Mouse (Mus musculus) cerebellum, adult 18-20 months (tissue): ENCODE data around the gene Tspan32.

Experiments
- DNase-seq, 2 experiments: peaks; one replicate each; pipeline ENCODE4 v3.0.0; 2021

Gene Tspan32

GRCm38 (mm10) chr7:143034519-143035450 is 29.9 kb downstream of the Tspan32 start:
- DNase-seq: no peak

GRCm38 (mm10) chr7:143036787-143037186 is 31.9 kb downstream of the Tspan32 start:
- DNase-seq: no peak

- no peak for DNase-seq
Observed at GRCm38 (mm10) chr7:143037306-143037705, 32.5 kb downstream of the Tspan32 start.

DNA sequence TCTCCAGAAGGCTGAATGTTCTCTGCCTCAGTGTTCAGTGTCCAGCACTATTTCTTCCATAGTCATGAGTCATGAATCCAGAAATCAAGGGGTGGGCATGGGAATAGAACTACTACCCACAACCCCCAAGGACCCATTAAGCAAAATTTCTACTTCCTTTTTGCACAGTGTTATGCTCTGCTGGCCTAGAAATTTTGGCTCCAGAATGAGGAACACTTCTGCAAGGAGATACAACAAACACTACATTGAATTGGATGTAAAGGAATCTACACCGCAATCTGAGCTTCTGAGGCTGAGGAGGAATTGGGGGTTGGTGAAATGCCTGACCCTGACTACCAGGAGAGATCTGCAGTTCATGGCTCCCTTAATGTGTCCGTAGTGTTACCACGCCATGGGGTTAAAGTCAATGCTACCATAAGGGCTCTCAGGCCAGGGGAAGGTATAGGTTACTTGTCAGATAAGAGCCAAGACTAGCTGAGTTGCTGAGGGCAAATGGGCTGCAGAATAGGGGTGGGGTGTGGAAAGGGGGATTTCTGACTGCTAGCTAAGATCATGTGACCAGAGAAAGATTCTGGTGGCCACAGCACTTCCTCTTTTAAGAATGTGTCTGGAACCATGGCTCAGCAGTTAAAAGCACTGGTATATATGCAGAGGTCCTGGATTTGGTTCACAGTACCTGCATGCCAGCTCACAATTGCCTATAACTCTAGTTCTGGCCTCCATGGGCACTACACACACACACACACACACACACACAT is 33.5 kb downstream of the Tspan32 start:
- DNase-seq: no peak

DNA sequence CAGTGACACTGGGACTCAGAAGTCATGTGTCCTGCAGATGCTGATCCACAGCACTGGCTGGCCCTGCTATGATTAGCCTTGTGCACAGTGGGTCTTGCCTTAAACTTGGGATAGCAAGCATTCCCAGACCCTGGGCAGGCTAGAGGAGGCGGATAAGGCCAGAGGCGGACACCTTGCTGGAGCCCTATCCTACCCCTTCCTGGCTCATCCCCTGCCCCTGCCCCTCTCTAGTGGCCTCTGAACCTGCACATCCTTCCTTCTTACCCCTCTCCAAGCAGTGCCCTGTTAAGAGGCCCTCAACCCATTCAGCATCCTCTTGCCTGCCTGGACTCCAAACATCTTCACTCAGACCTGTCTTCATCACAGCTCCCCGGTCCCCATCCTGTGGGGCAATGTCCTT is 35.7 kb downstream of the Tspan32 start:
- DNase-seq: no peak

DNA sequence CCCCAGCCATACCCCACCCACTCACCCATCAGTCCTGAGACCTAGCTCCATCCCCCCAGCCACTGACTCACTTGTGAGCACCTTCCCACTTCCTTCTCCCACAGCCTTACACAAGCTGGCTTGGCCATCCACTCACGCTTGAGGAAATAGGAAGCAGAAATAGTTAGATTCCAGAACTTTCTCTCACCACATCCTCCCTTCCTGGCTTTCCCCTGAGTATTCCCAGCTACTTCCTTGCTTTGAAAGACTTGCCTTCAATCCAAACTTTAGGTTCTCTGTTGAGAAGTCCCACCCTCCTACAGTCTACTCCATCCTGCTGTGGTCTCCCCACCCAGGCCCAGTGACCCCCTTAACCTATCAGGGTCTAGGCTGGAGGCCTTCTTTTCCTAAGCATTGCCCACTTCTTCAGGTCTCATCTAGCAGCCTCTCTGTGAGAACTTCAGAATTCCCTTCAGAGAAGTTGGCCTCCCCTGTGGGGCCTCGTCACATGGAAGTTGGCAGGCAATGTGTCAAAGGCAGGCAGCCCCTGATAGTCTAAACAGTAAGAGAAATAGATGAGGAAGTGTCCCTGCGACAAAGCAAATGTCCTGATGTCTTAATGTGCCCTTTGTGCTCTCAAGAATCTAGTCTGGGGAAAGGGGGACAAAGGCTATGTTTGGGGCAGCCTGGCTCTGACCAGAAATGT is 36.4 kb downstream of the Tspan32 start:
- DNase-seq: no peak

- peak in 1 of 2 experiments; percentile 6 for DNase-seq
Observed at GRCm38 (mm10) chr7:143042089-143042488, 37.2 kb downstream of the Tspan32 start.

DNA sequence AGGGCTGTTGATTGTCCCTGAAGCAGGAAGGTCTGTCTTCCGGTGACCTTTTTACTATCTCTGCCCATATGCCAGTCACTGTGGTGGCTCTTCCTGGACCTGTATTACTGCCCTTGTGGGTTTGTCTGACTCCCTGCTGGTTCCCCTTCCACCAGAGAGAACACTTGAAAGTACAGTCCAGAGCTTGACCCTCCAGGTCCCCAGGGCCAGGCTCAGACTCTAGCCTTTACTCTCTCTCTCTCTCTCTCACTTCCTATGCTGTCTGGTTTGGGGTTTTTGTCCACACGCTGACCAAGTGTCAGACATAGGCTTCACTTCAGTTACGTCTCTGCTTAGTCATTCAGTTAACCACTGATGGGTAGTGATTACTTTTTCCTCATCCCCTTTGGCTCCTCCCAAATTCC is 38.1 kb downstream of the Tspan32 start:
- DNase-seq: no peak

DNA sequence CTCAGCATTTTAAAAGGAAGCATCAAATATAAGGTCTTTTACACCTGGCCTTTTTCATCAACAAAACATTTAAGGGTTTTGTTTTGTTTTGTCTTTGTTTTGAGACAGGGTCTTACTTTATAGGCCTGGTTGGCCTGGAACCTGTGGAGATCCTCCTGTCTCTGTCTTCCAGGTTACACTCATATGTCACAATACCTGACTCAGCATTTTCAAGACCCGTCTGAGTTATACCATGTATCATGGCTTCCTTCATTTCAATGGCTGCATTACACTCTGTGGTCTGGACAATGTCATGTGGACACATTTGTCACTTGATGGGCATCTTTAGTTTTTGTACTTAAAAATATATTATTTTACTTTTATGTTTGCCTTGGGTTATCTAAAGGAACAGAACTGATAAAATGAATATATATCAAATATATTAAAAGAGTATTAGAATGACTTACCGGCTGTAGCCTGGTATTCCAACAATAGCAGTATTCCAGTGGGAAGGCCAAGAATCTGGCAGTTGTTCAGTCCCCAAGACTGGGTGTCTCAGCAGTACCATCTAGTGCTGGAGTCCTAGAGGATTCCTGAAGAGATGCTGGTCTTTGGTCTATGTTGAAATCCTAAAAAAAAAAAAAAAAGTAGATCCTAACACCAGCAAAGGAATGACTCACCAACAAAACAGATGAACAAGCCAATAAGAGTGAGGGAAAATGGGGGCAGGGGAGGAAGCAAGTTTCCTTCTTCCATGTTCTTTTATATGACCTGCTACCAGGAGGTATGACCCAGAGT is 39.4 kb downstream of the Tspan32 start:
- DNase-seq: no peak

- no peak for DNase-seq
Observed at GRCm38 (mm10) chr7:143044826-143045206, 40.0 kb downstream of the Tspan32 start.

GRCm38 (mm10) chr7:143046358-143046757 is 41.5 kb downstream of the Tspan32 start:
- DNase-seq: no peak

- DNase-seq: no peak
Observed at GRCm38 (mm10) chr7:143049331-143049730, 44.5 kb downstream of the Tspan32 start.

GRCm38 (mm10) chr7:143049841-143050816 is 45.3 kb downstream of the Tspan32 start:
- peak in 1 of 2 experiments; percentile 10 for DNase-seq

- no peak for DNase-seq
Observed at GRCm38 (mm10) chr7:143051316-143051715, 46.5 kb downstream of the Tspan32 start.

DNA sequence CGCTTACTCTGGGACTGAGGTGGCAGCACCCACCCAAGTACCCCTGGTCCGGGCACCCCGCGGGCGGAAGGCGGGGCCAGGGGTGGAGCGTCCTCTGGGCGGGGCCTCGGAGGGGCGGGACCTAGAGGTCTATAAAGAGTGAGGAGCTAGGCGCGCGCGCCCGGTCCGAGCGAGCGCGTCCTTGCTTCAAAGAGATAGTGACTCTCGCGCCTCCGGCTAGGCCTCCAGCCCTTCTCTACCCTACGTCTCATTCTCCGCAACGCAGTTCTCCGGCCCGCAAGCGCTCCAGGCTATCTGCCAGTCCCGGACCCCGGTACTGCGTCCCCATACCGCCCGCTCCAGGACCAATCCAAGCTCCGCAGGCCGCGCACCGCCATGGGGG is 47.8 kb downstream of the Tspan32 start, which contains the start of gene Cd81:
Gene Cd81, plus strand, starts transcription at position 114 of the 382 bp plus-strand sequence.
- peak; percentile 77 to 82 for DNase-seq

DNA sequence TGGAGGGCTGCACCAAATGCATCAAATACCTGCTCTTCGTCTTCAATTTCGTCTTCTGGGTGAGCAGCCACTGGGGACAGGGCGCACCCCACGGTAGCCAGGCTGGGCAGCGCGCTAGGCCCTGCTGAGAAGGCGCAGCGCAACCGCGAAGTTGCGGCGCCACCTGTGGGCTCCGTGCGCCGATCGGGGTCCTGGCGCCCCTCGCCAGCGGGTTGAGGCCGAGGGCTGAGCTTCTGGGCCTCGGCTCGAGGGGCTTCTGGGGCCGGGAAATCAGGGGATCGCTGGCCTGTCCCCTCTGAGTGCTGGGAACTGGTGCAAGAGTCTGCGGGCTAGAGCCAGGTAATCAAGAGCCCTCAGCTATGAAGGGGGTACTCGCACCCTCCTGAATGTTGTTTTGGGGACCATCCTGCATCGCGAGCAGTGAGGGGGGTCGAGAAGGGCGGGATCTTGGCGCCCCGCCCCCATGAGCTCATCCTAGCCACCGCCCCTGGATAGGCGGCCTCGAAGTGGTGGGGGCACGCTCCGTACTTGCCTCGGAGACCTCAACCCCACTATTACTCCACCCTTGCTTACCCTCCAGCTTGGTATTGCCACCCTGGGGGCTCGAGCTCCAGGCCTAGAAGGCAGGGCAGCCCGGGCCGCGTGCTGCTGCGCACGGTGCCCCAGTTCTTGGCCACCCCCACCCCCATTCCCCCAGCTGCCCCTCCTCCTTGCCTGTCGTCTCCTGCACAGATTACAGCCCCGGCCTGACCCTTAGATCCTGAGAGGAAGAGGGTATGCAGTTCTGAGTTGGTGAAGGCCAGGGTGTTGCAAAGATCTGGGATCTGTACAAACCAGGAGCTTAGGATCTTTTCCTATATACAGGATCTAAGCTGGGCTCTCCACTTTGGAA is 48.4 kb downstream of the Tspan32 start:
- peak; percentile 51 to 65 for DNase-seq

- peak in 1 of 2 experiments; percentile 25 for DNase-seq
Observed at GRCm38 (mm10) chr7:143053961-143054611, 49.2 kb downstream of the Tspan32 start.

DNA sequence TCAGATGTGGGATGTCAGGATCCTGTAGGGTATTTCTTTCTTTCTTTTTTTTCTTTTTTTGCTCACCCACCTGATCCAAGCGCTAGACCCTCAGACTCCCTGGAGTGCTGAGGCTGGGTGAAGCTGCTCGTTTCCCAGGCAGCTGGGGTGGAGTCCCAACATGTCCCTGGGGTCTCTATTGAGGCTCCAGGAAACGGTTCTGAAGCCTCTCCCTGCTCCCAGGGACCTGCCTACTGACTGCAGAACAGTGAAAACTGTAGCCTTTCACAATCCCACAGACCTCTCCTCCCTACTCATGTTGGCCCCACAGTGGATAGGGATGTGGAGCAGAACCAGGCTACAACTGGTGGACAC is 49.7 kb downstream of the Tspan32 start:
- DNase-seq: no peak

DNA sequence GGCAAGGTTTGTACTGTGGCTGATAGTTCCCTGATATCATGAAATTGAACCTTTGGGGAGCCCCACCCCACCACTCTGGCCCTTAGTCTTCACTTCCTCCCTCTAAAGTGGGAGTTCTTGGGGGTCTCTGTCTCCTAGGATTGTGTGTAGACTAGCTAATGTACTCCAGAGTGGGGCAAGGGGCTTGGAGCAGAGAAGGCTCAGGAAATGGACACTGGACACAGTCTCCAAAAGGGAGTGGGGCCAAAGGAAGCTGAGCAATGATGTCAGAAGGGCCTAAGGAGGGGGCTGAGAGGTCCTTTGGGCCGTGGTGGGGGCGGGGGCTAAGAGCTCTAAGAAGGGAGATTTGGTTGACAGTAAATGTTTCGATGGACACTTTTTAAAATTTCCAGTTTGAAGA is 50.2 kb downstream of the Tspan32 start:
- DNase-seq: no peak
